In the genomic region with DNA sequence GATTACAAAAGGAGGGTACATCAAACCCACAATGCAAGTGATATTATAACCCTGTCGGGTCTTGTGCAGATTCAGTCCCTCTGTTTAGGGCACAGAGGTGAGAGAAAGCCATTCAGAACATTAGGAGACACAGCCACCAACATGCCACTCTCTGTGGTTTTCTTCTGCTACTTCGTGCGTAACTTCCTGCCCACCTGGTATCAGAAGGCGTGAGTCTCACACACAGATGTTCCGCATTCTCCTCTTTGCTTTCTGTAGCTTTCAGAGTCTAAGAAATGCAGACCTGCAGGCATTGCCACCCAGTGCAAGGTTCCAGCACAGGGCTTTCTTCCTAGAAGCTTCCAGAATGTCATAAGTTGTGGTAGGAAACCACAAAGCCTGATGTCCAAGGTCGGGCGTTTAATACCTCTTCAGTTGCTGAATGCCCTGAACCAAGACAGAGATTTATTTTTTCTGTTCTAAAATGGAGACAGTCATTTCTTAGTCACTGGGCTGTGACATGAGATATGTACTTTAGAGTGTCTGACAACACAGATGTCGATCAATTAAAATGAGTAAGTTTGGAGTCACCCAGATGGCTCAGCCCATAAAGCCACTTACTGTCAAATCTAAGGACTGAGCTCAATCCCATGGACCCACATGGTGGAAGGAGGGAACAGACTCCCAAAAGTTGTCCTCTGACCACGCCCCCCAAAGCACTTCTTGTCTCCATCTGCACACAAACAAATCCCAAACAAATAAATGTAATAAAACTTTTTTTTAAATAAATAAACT, we compare ENCODE assay signal across 16 mouse cellular contexts. TPM values are rescaled to one million over a fixed set of nuclear protein-coding genes. Genes with fewer than 3 reads are reported as not detected.
DNase-seq lines count a peak whose midpoint lies in the region; ATAC-seq and TF ChIP-seq lines count a peak whose summit lies in the region.
"Had no signal": no experiment of that assay in that cellular context is flagged by ENCODE, and none has a peak within 500 bp of the region (broad histone marks: within the 10 kb centered on the region; RNA-seq: fewer than 3 reads in every experiment).

No protein-coding gene starts in this region.

- H3K4me2 ChIP-seq in forebrain, postnatal 0 days (ENCODE audit: low read depth): no peak overlapping the region
- H3K4me2 ChIP-seq: heart, embryonic 11.5 days; stomach, embryonic 15.5 days had no signal

- no peak for TF ChIP-seq CTCF in forebrain, postnatal 0 days (IDR thresholded peaks at IDR 0.05; ENCODE audit: low read depth)

- WGBS in forebrain, postnatal 0 days: 89% methylated on average over 9 of the region's 9 CpGs
- WGBS in forebrain, embryonic 10.5 days: 91% methylated on average over 9 of the region's 9 CpGs

- H3K36me3 ChIP-seq in forebrain, postnatal 0 days (ENCODE audit: insufficient read depth): no peaks in the 10 kb centered on the region
- no peaks in the 10 kb centered on the region for H3K36me3 ChIP-seq in forebrain, embryonic 10.5 days (replicated peaks)
- H3K36me3 ChIP-seq: stomach, embryonic 15.5 days had no signal

- peak; percentile 25; the same call in 1 of the 2 replicates for ATAC-seq in forebrain, postnatal 0 days
- ATAC-seq in megakaryocyte progenitor cell, adult 5-6 weeks (replicated peaks; ENCODE audit: poor library complexity): peak; percentile 21; the same call in 1 of the 2 replicates
- ATAC-seq: hindbrain, postnatal 0 days had no signal

- H3K4me3 ChIP-seq in forebrain, postnatal 0 days (ENCODE audit: low read depth, low read length): no peak overlapping the region
- no peak overlapping the region for H3K4me3 ChIP-seq in forebrain, embryonic 10.5 days
- H3K4me3 ChIP-seq: stomach, embryonic 15.5 days had no signal

- DNase-seq in forebrain, postnatal 0 days: no peak
- DNase-seq in forebrain, embryonic 10.5 days (ENCODE audit: extremely low spot score, low spot score): no peak
- DNase-seq in NIH3T3 (ENCODE audit: low read depth): peak; percentile 50
- peak; percentile 71 to 77 for DNase-seq in thymus, postnatal 10 days (ENCODE audit: low spot score in 2 of 2)
- DNase-seq in right cerebral cortex, adult 2 months (ENCODE audit: low spot score in 2 of 2): no peak
- no peak for DNase-seq in layer of hippocampus, postnatal 14 days (ENCODE audit: low spot score in 2 of 2)
- no peak for DNase-seq in right cerebral cortex, postnatal 10 days (ENCODE audit: low spot score in 2 of 2)
- DNase-seq: cerebellum, adult 18-20 months; kidney, postnatal 4 days had no signal

- no peaks in the 10 kb centered on the region for H3K9me3 ChIP-seq in forebrain, postnatal 0 days (ENCODE audit: low read length)
- H3K9me3 ChIP-seq in forebrain, embryonic 10.5 days: no peaks in the 10 kb centered on the region; the same call in 1 of the 2 replicates
- H3K9me3 ChIP-seq: stomach, embryonic 15.5 days had no signal

- no peaks in the 10 kb centered on the region for H3K27me3 ChIP-seq in forebrain, postnatal 0 days (ENCODE audit: insufficient read depth, low read length)
- H3K27me3 ChIP-seq in forebrain, embryonic 10.5 days (ENCODE audit: poor library complexity, severe bottlenecking): no peaks in the 10 kb centered on the region
- H3K27me3 ChIP-seq: stomach, embryonic 15.5 days had no signal

- H3K27ac ChIP-seq in forebrain, postnatal 0 days (ENCODE audit: low read depth, low read length): no peak overlapping the region
- no peak overlapping the region for H3K27ac ChIP-seq in forebrain, embryonic 10.5 days
- H3K27ac ChIP-seq: hindbrain, postnatal 0 days; liver, embryonic 14.5 days; stomach, embryonic 15.5 days had no signal

- H3K4me1 ChIP-seq in forebrain, postnatal 0 days (ENCODE audit: insufficient read depth): no peaks in the 10 kb centered on the region
- no peaks in the 10 kb centered on the region for H3K4me1 ChIP-seq in forebrain, embryonic 10.5 days
- H3K4me1 ChIP-seq: stomach, embryonic 15.5 days had no signal

- no peak overlapping the region for H3K9ac ChIP-seq in forebrain, postnatal 0 days
- H3K9ac ChIP-seq: liver, embryonic 14.5 days; stomach, embryonic 15.5 days had no signal

RNA-seq across cellular contexts. Expression of a gene that starts 42.3 kb away (rescaled TPM):
- total RNA-seq in forebrain, postnatal 0 days (2014; rRNA removed): not detected in 2 replicates
- not detected in 2 replicates for polyA plus RNA-seq in forebrain, postnatal 0 days (2015; fragmentation: Nextera tagmentation; extraction: Ambion mirVana)
- not detected in 2 replicates for polyA plus RNA-seq in forebrain, embryonic 10.5 days (2016; fragmentation: Nextera tagmentation; extraction: Ambion mirVana)
- not detected in 2 replicates for total RNA-seq in megakaryocyte progenitor cell, adult 5-6 weeks (2015)
- not detected in 2 replicates for total RNA-seq in megakaryocyte progenitor cell, adult 5-6 weeks (2017)
- total RNA-seq in layer of hippocampus, postnatal 14 days (2021): not detected
- total RNA-seq: hindbrain, postnatal 0 days; left cerebral cortex, postnatal 14 days had no signal
- polyA plus RNA-seq: frontal cortex, adult 2 months; heart, embryonic 11.5 days; liver, embryonic 14.5 days had no signal

Comparison
In these comparisons a context has a peak if more than half of its experiments do, and no peak if none do; other contexts are left out.
1. DNase-seq: peak in NIH3T3 (single experiment) and thymus, postnatal 10 days (2 of 2); none in forebrain, postnatal 0 days (single experiment), forebrain, embryonic 10.5 days (single experiment), right cerebral cortex, adult 2 months (0 of 2), layer of hippocampus, postnatal 14 days (0 of 2) and right cerebral cortex, postnatal 10 days (0 of 2).